Mouse (Mus musculus): ENCODE data around the gene Ppp1r12b. TPM values are rescaled to one million over a fixed set of nuclear protein-coding genes. Genes with fewer than 3 reads are reported as not detected.

Ppp1r12b gene
- polyA plus RNA-seq, 1 experiment from 2014 or later = 10.5 TPM

DNA sequence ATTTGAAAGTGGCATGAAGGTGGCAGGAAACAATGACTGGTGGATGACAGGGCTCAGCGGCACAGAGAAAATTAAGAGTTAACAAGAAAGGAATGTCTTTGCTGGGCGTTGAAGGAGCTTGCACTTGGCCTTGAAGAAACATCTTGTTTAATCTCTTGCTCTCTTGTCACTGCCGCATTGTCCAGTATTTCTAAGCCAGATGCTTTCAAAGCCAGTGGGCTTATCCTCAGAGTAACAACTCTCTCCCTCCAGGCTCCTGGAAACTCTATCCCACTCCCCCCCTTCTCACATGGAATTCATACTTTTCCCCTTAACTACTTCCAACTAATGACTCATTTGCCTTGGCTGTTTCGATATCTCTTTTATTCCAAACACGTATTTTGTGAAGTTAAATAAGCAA, 151.4 kb downstream of the Ppp1r12b start:
- peak overlapping the region; percentile 46 for H3K4me2 ChIP-seq (ENCODE audit: low read depth, low read length)
- no peaks in the 10 kb centered on the region for H3K36me3 ChIP-seq (ENCODE audit: control insufficient read depth, insufficient read depth, low read length)
- no peaks in the 10 kb centered on the region for H3K27me3 ChIP-seq (ENCODE audit: control insufficient read depth, insufficient read depth, low read depth, low read length)
- H3K4me3 ChIP-seq (ENCODE audit: low read length) = no peak overlapping the region
- H3K9me3 ChIP-seq (ENCODE audit: control insufficient read depth, low read length) = no peaks in the 10 kb centered on the region
- H3K9ac ChIP-seq (ENCODE audit: low read length) = peak overlapping the region; percentile 52; the same call in 1 of the 2 replicates
- 10% methylated on average over 5 of the region's 5 CpGs for WGBS
- peaks cover 43% of the 10 kb centered on the region for H3K4me1 ChIP-seq (replicated peaks; ENCODE audit: control insufficient read depth, insufficient read depth, low read length)
- ATAC-seq (ENCODE audit: low read depth) = peak; percentile 34
- peak overlapping the region; percentile 90 for H3K27ac ChIP-seq (ENCODE audit: low read length)

DNA sequence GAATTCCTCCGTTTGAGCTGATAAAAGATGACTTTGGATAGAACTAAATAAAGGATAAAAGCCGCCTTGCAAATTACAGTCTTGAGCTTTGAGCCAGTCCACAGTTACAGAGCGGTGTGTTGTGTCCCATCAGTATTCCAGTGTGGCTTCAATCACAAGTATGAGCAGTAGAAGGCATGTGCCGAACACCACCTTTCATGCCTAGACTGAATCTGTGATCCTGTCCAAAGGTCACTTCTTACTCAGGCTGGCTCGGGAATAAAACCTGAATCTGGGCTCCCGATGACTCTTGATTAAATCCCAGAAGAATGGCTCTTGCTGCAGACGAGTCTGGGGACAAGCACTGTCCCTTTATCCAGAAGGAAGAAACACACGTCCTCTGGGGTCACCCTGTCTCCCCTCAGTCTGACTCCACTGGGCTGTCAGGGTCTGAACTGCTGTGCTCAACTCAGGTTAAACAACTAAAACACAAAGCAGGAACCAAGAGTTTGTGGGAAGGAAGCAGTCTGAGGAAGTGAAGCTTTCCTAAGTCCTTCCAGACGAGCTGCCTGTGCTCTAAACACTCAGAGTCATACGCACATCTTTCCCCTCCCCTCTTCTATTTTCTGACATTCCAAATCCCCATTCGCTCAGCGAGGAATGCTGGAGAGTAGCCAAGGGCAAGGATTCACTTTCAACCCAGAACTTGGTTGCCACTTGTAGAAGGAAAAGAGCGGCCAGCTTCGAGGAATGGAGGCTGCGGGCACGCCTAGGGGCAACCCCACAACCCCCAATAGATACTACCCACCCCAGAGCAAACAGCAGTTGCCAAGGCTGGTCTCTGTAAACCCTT, 152.2 kb downstream of the Ppp1r12b start:
- Histone ChIP-seq H3K36me3 (ENCODE audit: control insufficient read depth, insufficient read depth, low read length) (no peaks in the 10 kb centered on the region), H3K9ac (ENCODE audit: low read length) (peak overlapping the region; percentile 52), H3K27ac (ENCODE audit: low read length) (peak overlapping the region; percentile 90), H3K27me3 (ENCODE audit: control insufficient read depth, insufficient read depth, low read depth, low read length) (no peaks in the 10 kb centered on the region), H3K4me1 (replicated peaks; ENCODE audit: control insufficient read depth, insufficient read depth, low read length) (peaks cover 43% of the 10 kb centered on the region), H3K4me3 (ENCODE audit: low read length) (peak overlapping the region; percentile 39), H3K9me3 (ENCODE audit: control insufficient read depth, low read length) (no peaks in the 10 kb centered on the region), H3K4me2 (ENCODE audit: low read depth, low read length) (peak overlapping the region; percentile 46)
- WGBS = 19% methylated on average over 16 of the region's 16 CpGs
- peak; percentile 77 for ATAC-seq (ENCODE audit: low read depth)

DNA sequence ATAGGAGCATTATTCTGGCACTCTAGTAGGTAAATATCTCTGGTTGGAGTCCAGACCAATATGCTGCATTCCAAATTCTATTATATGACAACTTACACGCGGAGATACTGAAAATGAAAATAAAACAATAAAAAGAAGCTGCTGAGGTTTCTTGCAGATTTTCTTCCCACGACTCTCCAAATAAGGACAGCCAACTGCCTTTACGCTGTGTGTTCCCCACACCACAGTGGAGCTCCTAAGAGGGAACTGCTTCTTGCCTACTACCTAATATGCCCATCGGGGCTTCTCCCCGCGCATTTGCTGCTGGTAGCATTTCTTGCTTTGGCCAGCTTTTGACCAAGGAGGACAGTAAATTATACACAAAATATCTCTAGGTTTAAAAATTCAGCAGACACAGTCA, 154.0 kb downstream of the Ppp1r12b start:
- no peaks in the 10 kb centered on the region for H3K27me3 ChIP-seq (ENCODE audit: control insufficient read depth, insufficient read depth, low read depth, low read length)
- ATAC-seq (ENCODE audit: low read depth) = no peak
- WGBS = 79% methylated on average over 7 of the region's 7 CpGs
- peaks cover 43% of the 10 kb centered on the region for H3K4me1 ChIP-seq (replicated peaks; ENCODE audit: control insufficient read depth, insufficient read depth, low read length)
- H3K27ac ChIP-seq (ENCODE audit: low read length) = peak overlapping the region; percentile 61
- H3K36me3 ChIP-seq (ENCODE audit: control insufficient read depth, insufficient read depth, low read length) = 0 out of 2 replicates have a peak, but pooled peaks cover 2% of the 10 kb centered on the region
- peak overlapping the region; percentile 52 for H3K9ac ChIP-seq (ENCODE audit: low read length)
- H3K4me3 ChIP-seq (ENCODE audit: low read length) = peak overlapping the region; percentile 39
- H3K9me3 ChIP-seq (ENCODE audit: control insufficient read depth, low read length) = no peaks in the 10 kb centered on the region
- peak overlapping the region; percentile 46 for H3K4me2 ChIP-seq (ENCODE audit: low read depth, low read length)

DNA sequence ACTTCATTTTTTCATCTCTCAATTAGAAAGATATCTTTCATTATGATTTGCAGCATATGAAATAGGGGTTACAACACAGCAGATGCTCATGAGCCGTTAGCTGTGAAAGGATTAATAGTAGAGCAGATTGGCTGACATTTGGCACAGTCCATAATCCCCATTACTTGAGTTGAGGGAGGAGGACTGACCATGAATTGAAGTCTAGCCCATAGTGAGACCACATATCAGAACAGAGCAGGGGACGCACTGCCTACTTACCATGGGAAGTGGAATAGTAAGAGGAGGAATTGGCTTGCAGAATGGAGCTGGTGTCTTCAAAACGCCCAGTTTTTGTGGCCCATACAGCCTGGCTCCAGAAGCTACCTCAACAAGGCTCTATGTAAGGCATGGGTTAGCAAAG, 159.2 kb downstream of the Ppp1r12b start:
- Histone ChIP-seq H3K4me2 (ENCODE audit: low read depth, low read length) (no peak overlapping the region), H3K27ac (ENCODE audit: low read length) (no peak overlapping the region), H3K9me3 (ENCODE audit: control insufficient read depth, low read length) (no peaks in the 10 kb centered on the region), H3K4me3 (ENCODE audit: low read length) (no peak overlapping the region), H3K36me3 (ENCODE audit: control insufficient read depth, insufficient read depth, low read length) (0 out of 2 replicates have a peak, but pooled peaks cover 2% of the 10 kb centered on the region), H3K9ac (ENCODE audit: low read length) (no peak overlapping the region), H3K4me1 (replicated peaks; ENCODE audit: control insufficient read depth, insufficient read depth, low read length) (peaks cover 10% of the 10 kb centered on the region), H3K27me3 (ENCODE audit: control insufficient read depth, insufficient read depth, low read depth, low read length) (no peaks in the 10 kb centered on the region)
- no peak for ATAC-seq (ENCODE audit: low read depth)
- WGBS = 73% methylated on average over 3 of the region's 3 CpGs

GRCm38 (mm10) chr1:134796076-134796475, 159.7 kb downstream of the Ppp1r12b start:
- no peaks in the 10 kb centered on the region for H3K27me3 ChIP-seq (ENCODE audit: control insufficient read depth, insufficient read depth, low read depth, low read length)
- H3K4me2 ChIP-seq (ENCODE audit: low read depth, low read length) = no peak overlapping the region
- 0 out of 2 replicates have a peak overlapping the region, but pooled peaks have one; percentile 32 for H3K27ac ChIP-seq (ENCODE audit: low read length)
- peak; percentile 68 for ATAC-seq (ENCODE audit: low read depth)
- 0 out of 2 replicates have a peak, but pooled peaks cover 2% of the 10 kb centered on the region for H3K36me3 ChIP-seq (ENCODE audit: control insufficient read depth, insufficient read depth, low read length)
- H3K4me1 ChIP-seq (replicated peaks; ENCODE audit: control insufficient read depth, insufficient read depth, low read length) = peaks cover 7% of the 10 kb centered on the region
- H3K9me3 ChIP-seq (ENCODE audit: control insufficient read depth, low read length) = no peaks in the 10 kb centered on the region
- no peak overlapping the region for H3K4me3 ChIP-seq (ENCODE audit: low read length)
- WGBS = 95% methylated on average over 1 of the region's 1 CpGs
- no peak overlapping the region for H3K9ac ChIP-seq (ENCODE audit: low read length)

- Histone ChIP-seq H3K4me3 (ENCODE audit: low read length) (no peak overlapping the region), H3K4me2 (ENCODE audit: low read depth, low read length) (no peak overlapping the region), H3K9ac (ENCODE audit: low read length) (no peak overlapping the region), H3K36me3 (ENCODE audit: control insufficient read depth, insufficient read depth, low read length) (no peaks in the 10 kb centered on the region), H3K27me3 (ENCODE audit: control insufficient read depth, insufficient read depth, low read depth, low read length) (no peaks in the 10 kb centered on the region), H3K4me1 (replicated peaks; ENCODE audit: control insufficient read depth, insufficient read depth, low read length) (peaks cover 6% of the 10 kb centered on the region; the same call in 1 of the 2 replicates), H3K27ac (ENCODE audit: low read length) (no peak overlapping the region), H3K9me3 (ENCODE audit: control insufficient read depth, low read length) (no peaks in the 10 kb centered on the region)
- no peak for ATAC-seq (ENCODE audit: low read depth)
Measured at GRCm38 (mm10) chr1:134791456-134791855, 164.3 kb downstream of the Ppp1r12b start.

GRCm38 (mm10) chr1:134790716-134791439, 164.9 kb downstream of the Ppp1r12b start:
- Histone ChIP-seq H3K36me3 (ENCODE audit: control insufficient read depth, insufficient read depth, low read length) (no peaks in the 10 kb centered on the region), H3K4me1 (replicated peaks; ENCODE audit: control insufficient read depth, insufficient read depth, low read length) (peaks cover 4% of the 10 kb centered on the region; the same call in 1 of the 2 replicates), H3K27ac (ENCODE audit: low read length) (no peak overlapping the region), H3K4me3 (ENCODE audit: low read length) (no peak overlapping the region), H3K27me3 (ENCODE audit: control insufficient read depth, insufficient read depth, low read depth, low read length) (no peaks in the 10 kb centered on the region), H3K9me3 (ENCODE audit: control insufficient read depth, low read length) (no peaks in the 10 kb centered on the region), H3K4me2 (ENCODE audit: low read depth, low read length) (no peak overlapping the region), H3K9ac (ENCODE audit: low read length) (no peak overlapping the region)
- WGBS = 85% methylated on average over 2 of the region's 2 CpGs
- ATAC-seq (ENCODE audit: low read depth) = no peak

- H3K36me3 ChIP-seq (ENCODE audit: control insufficient read depth, insufficient read depth, low read length) = no peaks in the 10 kb centered on the region
- 57% methylated on average over 7 of the region's 7 CpGs for WGBS
- H3K27me3 ChIP-seq (ENCODE audit: control insufficient read depth, insufficient read depth, low read depth, low read length) = no peaks in the 10 kb centered on the region
- no peaks in the 10 kb centered on the region for H3K9me3 ChIP-seq (ENCODE audit: control insufficient read depth, low read length)
- ATAC-seq (ENCODE audit: low read depth) = no peak
- H3K27ac ChIP-seq (ENCODE audit: low read length) = no peak overlapping the region
- no peak overlapping the region for H3K4me3 ChIP-seq (ENCODE audit: low read length)
- no peak overlapping the region for H3K4me2 ChIP-seq (ENCODE audit: low read depth, low read length)
- H3K9ac ChIP-seq (ENCODE audit: low read length) = no peak overlapping the region
- H3K4me1 ChIP-seq (replicated peaks; ENCODE audit: control insufficient read depth, insufficient read depth, low read length) = peaks cover 16% of the 10 kb centered on the region
Measured at GRCm38 (mm10) chr1:134788096-134788495, 167.6 kb downstream of the Ppp1r12b start.

DNA sequence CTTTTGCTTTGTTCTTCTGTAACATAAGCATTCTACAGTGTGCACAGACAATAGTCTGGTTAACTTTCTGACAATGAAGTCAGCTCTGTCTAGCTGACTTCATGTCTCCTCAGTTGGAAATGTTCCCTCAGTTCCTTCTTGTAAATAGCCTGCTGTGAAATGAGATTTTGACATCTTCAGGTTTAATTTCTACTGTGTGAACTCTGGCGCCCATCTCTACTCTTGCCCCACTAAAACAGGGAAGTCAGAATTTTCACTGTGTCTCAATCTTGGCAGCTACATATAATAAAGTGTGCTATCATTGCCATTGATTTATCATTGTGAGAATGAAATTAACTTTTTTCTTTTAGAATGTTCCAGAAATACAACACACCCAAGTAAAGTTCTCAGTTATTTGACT, 170.8 kb downstream of the Ppp1r12b start:
- no peak overlapping the region for H3K4me3 ChIP-seq (ENCODE audit: low read length)
- no peaks in the 10 kb centered on the region for H3K27me3 ChIP-seq (ENCODE audit: control insufficient read depth, insufficient read depth, low read depth, low read length)
- ATAC-seq (ENCODE audit: low read depth) = no peak
- H3K27ac ChIP-seq (ENCODE audit: low read length) = peak overlapping the region; percentile 81
- no peak overlapping the region for H3K4me2 ChIP-seq (ENCODE audit: low read depth, low read length)
- no peaks in the 10 kb centered on the region for H3K36me3 ChIP-seq (ENCODE audit: control insufficient read depth, insufficient read depth, low read length)
- H3K9me3 ChIP-seq (ENCODE audit: control insufficient read depth, low read length) = no peaks in the 10 kb centered on the region
- peaks cover 16% of the 10 kb centered on the region for H3K4me1 ChIP-seq (replicated peaks; ENCODE audit: control insufficient read depth, insufficient read depth, low read length)
- 79% methylated on average over 1 of the region's 1 CpGs for WGBS
- peak overlapping the region; percentile 8; the same call in 1 of the 2 replicates for H3K9ac ChIP-seq (ENCODE audit: low read length)

Data from lung, embryonic 16.5 days (tissue).